Mouse (Mus musculus) NIH3T3 (cell line): ENCODE measurements around the gene Zfp697.
"Not testable (repeated sequence)": the region's sequence is repeated elsewhere in the genome, so short reads cannot be mapped to it uniquely, and the experiment has no call there.

Experiments
- DNase-seq: peaks from one replicate; pipeline ENCODE4 v3.0.0-alpha.2; 2012; ENCODE audit warnings: low read depth

Zfp697 gene

DNA sequence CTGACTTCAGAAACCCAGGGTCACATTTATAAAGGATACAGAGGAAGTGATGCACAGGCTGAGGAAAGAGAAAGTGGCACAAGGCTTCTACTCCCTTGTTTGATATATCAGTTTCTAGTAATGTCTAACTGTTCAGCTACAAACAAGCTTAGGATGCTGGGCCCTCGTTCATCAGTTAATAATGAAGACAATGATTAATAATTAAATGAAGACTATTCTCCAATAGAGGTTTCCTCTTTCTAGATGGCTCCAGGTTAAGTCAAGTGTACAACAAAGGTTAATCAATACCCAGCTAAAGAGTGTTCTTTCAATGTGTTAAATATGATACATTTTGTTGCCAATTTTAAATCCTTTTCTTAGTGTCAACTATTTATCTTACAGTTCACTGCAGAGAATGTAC is 128.2 kb downstream of the Zfp697 start, which contains the start of gene Hsd3b4:
Gene Hsd3b4, minus strand, starts transcription at position 101 of the 400 bp plus-strand sequence.
- not testable (repeated sequence) for DNase-seq

DNA sequence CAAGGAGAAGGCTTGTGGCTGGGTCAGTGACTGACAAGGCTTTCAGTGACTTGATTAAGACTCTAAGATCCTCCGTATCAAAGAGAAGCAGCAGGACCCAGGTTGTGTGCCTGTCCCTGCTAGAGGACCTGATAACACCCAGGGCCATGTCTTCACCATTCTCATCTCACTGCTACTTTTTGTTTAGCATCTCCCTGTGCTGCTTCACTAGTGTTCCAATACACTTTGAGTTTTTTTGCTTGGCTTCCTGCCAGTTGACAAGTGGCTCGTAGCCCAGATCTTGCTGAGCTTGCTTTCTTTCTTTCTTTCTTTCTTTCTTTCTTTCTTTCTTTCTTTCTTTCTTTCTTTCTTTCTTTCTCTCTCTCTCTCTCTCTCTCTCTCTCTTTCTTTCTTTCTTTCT is 140.5 kb downstream of the Zfp697 start:
- DNase-seq, result not testable (repeated sequence)

DNA sequence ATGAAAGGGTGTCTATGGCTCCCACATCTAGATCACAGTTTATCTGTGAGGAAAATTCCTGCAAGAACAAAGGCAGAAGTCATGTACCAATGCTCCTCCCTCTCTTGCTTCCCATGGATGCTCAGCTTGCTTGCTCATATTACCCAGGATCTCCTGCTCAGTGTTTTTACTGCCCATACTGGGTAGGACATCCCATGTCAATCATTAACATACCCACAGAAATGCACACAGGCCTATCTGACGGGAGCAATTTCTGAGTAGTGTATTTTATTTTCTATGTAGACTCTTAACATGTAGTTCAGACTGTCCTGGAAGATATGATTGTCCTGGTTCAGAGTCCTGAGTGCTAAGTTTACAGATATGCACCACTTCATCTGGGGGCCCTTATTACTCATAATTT is 142.3 kb downstream of the Zfp697 start:
- not testable (repeated sequence) for DNase-seq

DNA sequence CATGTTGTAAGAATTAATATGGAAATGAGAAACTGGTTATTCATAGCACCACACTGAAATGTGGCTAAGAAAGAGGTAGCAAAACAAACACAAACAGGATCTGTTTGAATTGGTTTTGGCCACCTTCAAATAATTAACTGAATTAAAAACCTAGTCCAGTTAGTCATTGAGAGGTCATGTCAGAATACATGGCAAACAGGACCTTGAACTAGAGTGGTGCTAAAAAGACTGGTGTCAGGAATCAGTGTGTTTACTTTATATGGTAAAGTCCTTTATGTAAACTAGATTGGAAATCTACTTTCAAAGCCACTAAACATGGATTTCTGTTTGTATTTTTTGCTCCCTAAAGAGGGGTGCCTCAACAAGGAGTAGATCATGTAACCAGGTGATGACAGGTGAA is 142.7 kb downstream of the Zfp697 start:
- not testable (repeated sequence) for DNase-seq

DNA sequence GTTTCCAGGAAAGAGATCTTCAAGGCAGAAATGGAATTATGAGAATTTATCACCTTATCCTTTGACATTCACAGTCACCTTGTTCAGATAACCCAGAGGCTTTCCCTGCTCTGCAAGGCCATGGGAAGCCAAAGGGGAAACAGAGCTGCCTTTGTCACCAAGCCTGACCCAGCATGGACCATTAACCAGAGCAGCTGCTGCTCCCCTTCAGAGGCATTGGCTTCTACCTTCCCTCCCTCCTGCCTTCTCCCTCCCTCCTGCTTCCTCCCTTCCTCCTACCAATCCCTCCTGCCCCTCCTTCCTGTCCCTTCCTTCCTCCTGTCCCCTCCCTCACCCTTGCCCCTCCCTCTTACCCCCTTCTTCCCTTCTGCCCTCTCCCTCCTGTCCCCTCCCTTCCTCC is 165.4 kb downstream of the Zfp697 start:
- not testable (repeated sequence) for DNase-seq

DNA sequence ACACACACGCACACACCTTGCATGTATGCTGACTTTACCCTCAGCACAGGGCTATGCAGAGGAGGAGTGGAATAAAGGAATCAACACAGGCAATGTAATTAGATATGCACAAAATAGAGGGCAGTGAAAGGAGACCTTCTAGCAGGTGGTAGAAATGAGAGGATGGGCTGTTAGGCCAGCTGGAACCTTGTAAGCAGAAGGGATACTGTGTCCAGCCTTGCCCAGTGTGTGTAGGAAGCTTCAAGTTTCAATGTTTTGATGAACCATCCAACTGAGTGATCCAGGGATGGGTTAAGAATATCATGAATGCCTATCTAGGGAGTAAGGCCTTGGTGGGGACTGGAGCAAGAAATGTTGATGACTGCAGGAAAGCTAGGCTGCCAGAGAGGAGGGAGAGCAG is 166.2 kb downstream of the Zfp697 start:
- not testable (repeated sequence) for DNase-seq

DNA sequence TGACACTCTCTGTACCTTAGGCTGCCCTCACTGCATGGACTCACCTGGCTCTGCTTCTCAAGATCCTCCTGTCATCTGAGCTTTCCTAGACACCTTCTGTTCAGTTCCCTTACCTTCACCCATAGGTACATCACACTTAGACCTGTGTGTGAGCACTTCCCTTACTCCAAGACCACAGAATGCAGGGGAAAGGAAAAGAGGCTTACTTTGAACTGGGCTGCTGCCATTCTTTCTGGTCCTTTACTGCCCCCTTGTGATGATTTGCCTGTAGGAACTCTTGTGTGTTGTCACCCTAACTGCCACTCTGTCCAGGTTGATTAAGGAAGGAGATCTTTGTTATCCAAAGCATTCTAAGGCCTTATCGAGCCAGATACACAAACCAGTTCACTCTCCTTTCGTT is 168.0 kb downstream of the Zfp697 start:
- DNase-seq, result not testable (repeated sequence)

DNA sequence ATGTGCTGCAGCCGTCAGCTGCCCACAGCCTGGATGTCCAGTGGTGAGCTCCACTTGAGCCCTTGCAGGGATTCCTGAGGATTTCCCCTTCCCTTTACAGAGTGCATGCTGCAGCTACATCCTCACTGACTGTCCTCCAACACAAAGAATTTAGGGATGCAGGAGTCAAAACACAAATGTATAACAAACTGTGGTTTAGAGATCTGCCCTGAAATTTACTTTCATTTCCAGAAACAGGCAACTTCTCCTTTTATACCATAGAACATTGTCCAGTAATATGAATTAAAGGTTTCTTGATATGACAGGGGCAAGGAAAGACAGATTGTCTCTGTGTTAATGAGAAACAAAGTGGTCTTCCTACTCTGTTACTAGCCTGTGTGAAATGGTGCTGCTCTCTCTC is 168.6 kb downstream of the Zfp697 start:
- DNase-seq, result not testable (repeated sequence)

DNA sequence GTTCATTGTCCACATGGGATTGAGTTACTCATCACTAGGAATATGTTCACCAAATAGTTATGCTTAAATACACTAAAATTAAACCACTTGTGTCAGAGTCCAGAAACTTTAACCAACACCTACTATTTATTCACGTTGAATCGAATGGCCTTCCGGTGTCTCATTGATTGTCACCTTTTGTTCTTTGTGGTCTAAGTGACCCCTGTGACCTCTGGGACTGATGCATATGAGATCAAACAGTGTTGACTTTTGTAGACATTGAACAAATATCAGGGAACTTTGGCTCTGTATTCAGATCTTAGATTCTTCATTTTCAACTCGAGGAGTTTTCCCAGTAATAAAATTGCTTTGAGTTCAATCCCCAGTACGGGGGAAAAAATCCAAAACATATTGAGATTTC is 178.4 kb downstream of the Zfp697 start:
- not testable (repeated sequence) for DNase-seq

DNA sequence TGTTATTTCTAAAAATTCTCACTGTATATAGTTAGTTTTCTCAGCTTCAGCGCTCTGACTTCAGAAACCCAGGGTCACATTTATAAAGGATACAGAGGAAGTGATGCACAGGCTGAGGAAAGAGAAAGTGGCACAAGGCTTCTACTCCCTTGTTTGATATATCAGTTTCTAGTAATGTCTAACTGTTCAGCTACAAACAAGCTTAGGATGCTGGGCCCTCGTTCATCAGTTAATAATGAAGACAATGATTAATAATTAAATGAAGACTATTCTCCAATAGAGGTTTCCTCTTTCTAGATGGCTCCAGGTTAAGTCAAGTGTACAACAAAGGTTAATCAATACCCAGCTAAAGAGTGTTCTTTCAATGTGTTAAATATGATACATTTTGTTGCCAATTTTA is 181.6 kb downstream of the Zfp697 start:
- not testable (repeated sequence) for DNase-seq

DNA sequence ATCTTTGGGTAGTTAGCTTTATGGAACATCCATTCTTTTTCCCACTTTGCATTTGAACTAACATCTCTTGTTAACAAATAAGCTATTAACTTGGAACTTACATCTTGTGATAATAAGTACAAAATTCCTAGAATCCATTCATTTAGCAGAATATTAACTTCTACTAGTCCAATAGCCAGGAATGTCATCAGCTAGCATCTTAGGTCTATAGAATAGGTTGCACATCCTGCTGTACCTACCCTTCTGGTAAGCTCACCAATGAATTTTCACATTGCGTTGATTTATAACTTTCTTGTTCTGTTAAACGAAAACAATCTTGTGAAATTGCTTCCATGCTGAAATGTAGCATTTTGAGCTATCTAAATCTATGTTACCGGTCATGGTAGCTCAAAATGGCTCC is 182.6 kb downstream of the Zfp697 start:
- not testable (repeated sequence) for DNase-seq

DNA sequence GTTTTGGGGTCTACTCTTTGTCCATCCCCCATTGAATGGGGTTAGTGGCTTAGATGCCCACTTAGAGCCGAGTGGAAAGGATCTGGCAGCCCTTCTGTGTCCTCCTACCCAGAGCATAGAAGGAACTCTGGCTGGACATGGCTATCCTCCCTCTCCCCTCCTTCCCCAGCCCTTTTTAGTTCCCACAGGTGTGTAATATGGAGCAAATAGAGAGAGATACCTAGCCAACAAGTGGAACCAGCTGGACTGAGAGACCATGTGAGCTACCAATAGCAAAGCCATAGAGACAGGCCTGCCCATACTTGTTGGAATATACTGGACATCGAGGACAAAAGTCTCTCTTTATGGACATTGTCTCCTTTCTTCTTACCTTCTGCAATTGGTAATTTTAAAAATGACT is 185.5 kb downstream of the Zfp697 start:
- not testable (repeated sequence) for DNase-seq

DNA sequence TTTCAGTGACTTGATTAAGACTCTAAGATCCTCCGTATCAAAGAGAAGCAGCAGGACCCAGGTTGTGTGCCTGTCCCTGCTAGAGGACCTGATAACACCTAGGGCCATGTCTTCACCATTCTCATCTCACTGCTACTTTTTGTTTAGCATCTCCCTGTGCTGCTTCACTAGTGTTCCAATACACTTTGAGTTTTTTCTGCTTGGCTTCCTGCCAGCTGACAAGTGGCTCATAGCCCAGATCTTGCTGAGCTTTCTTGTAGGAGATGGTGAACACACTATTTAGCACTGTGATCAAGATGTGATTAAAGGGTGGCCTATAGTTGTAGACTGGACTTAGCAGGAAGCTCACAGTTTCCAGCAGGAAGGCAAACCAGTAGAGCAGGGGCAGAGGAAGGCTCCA is 198.8 kb downstream of the Zfp697 start:
- peak; percentile 44 for DNase-seq

DNA sequence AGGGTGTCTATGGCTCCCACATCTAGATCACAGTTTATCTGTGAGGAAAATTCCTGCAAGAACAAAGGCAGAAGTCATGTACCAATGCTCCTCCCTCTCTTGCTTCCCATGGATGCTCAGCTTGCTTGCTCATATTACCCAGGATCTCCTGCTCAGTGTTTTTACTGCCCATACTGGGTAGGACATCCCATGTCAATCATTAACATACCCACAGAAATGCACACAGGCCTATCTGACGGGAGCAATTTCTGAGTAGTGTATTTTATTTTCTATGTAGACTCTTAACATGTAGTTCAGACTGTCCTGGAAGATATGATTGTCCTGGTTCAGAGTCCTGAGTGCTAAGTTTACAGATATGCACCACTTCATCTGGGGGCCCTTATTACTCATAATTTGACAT is 199.9 kb downstream of the Zfp697 start:
- DNase-seq, result not testable (repeated sequence)

DNA sequence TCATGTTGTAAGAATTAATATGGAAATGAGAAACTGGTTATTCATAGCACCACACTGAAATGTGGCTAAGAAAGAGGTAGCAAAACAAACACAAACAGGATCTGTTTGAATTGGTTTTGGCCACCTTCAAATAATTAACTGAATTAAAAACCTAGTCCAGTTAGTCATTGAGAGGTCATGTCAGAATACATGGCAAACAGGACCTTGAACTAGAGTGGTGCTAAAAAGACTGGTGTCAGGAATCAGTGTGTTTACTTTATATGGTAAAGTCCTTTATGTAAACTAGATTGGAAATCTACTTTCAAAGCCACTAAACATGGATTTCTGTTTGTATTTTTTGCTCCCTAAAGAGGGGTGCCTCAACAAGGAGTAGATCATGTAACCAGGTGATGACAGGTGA is 200.4 kb downstream of the Zfp697 start:
- DNase-seq, result not testable (repeated sequence)

DNA sequence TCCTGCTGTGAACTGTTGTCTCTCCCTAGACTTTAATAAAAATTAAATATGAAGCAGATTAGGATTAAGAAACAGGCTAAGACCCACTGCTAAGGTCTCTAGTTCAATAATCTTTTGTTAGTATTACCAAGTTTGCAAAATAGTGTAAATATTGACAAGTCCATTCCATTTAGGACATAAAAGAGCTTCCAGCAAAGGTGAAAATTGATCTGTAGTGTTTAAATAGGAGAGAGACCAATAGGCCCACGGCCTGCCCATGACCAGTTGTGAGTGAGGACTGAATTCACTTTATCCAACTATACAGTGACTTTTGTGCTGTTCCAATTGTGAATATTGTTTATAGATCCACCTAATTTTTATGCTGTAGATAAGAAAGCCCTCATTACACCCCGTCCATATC is 205.5 kb downstream of the Zfp697 start:
- no peak for DNase-seq

DNA sequence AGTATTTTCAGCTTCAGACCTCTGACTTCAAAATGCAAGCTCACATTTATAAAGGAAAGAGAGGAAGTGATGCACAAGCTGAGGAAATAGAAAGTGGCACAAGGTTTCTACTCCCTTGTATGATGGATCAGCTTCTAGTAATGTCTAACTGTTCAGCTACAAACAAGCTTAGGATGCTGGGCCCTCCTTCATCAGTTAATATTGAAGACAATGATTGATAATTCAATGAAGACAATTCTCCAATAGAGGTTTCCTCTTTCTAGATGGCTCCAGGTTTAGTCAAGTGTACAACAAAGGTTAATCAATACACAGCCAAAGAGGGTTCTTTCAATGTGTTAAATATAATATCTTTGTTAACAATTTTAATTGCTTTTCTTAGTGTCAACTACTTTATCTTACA is 206.4 kb downstream of the Zfp697 start, which contains the start of gene Gm10681:
Gene Gm10681, minus strand, starts transcription at position 101 of the 400 bp plus-strand sequence.
- no peak for DNase-seq

DNA sequence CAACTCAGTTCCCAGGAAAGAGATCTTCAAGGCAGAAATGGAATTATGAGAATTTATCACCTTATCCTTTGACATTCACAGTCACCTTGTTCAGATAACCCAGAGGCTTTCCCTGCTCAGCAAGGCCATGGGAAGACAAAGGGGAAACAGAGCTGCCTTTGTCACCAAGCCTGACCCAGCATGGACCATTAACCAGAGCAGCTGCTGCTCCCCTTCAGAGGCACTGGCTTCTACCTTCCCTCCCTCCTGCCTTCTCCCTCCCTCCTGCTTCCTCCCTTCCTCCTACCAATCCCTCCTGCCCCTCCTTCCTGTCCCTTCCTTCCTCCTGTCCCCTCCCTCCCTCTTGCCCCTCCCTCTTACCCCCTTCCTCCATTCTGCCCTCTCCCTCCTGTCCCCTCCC is 231.3 kb downstream of the Zfp697 start:
- DNase-seq, result not testable (repeated sequence)

DNA sequence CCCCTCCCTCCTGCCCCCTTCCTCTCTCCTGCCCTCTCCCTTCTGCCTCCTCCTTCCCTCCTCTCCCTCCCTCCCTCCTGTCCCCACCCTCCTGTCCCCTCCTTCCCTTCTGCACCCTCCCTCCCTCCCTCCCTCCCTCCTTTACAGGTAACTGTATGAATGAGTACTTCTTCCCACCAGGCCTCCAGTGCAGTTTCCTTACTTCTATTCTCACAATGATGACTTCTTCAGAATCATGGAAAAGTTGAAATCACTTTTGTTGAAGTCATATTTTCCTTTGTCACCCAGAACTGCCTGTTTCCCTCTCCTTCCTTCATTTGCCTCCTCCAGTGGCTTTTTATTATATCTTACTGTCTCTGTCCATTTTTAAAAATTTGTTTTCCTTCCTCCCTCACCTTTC is 231.7 kb downstream of the Zfp697 start:
- DNase-seq, result no peak

DNA sequence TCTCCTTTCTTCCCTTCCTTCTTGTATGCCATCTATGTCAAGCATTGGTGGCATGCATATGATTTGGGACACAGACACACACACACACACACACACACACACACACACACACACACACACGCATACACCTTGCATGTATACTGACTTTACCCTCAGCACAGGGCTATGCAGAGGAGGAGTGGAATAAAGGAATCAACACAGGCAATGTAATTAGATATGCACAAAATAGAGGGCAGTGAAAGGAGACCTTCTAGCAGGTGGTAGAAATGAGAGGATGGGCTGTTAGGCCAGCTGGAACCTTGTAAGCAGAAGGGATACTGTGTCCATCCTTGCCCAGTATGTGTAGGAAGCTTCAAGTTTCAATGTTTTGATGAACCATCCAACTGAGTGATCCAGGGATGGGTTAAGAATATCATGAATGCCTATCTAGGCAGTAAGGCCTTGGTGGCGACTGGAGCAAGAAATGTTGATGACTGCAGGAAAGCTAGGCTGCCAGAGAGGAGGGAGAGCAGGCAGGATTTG is 232.2 kb downstream of the Zfp697 start:
- DNase-seq, result not testable (repeated sequence)

DNA sequence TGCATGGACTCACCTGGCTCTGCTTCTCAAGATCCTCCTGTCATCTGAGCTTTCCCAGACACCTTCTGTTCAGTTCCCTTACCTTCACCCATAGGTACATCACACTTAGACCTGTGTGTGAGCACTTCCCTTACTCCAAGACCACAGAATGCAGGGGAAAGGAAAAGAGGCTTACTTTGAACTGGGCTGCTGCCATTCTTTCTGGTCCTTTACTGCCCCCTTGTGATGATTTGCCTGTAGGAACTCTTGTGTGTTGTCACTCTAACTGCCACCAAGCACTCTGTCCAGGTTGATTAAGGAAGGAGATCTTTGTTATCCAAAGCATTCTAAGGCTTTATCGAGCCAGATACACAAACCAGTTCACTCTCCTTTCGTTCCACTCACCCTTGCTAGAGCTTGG is 234.0 kb downstream of the Zfp697 start:
- not testable (repeated sequence) for DNase-seq

DNA sequence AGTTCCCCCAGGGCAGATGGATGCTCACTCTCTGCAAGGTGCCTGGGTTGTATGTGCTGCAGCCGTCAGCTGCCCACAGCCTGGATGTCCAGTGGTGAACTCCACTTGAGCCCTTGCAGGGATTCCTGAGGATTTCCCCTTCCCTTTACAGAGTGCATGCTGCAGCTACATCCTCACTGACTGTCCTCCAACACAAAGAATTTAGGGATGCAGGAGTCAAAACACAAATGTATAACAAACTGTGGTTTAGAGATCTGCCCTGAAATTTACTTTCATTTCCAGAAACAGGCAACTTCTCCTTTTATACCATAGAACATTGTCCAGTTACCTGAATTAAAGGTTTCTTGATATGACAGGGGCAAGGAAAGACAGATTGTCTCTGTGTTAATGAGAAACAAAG is 234.5 kb downstream of the Zfp697 start:
- not testable (repeated sequence) for DNase-seq

DNA sequence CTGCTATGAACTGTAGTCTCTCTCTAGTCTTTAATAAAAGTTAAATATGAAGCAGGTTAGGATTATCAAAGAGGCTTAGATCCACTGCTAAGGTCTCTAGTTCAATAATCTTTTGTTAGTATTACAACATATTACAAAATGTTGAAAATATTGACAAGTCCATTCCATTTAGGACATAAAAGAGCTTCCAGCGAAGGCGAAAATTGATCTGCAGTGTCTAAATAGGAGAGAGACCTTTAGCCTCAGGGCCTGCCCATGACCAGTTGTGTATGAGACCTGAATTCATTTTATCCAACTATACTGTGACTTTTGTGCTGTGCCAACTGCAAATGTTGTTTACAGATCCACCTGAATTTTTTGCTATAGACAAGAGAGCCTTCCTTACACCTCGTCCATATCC is 247.4 kb downstream of the Zfp697 start:
- DNase-seq, result no peak

DNA sequence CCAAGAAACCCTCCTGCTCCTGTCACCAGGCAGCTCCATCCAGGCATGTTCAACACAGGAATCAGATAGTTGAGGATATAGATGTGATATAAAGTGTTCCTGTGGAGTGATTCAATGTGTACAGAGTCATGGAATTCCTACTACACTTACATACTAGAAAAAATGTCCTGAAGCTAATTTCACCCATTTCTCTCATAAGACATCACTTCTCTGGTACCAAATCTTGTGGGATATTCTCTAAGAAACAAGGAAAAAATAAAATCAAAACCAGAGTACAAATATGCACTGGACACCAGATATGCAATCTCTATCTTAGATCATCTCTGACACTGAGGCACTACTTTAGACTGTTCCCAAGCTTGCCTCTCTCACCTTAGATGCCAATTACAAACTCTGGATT is 247.9 kb downstream of the Zfp697 start, which contains the start of gene Hsd3b5:
Gene Hsd3b5, minus strand, starts transcription at position 101 of the 400 bp plus-strand sequence.
- no peak for DNase-seq
